Mouse (Mus musculus) gonadal fat pad, adult 2 months (tissue): ENCODE measurements at regions not wholly inside any gene's neighbourhood (a gene's known extent, or its start where the extent isn't known, plus 50 kb on each side); places are given as distances from the start of the nearest gene placed in this dataset.

ENCODE experiments used
- DNase-seq: peaks from one replicate; pipeline ENCODE4 v3.0.0-alpha.2; 2012; ENCODE audit warnings: low read depth

DNA sequence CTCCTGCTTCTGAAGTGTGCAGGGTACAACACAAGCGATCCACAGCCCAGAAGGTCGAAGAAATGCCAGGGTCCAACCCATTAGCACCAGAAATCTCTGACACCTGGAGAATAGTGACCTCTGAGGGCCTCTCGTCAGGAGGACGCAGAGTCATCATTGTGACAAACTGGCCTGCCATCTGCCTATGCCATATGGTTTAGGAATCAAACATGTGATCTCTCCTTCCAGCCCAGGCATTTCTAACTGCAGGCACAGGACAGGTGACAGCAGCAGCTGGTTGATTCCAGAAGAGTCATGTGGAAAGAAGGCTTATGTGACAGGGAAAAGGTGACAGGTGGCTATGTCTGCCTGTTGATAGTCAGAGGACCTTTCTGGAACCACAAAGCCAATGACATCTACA is 476.0 kb upstream of the Vstm2b start:
- no peak for DNase-seq

- DNase-seq: no peak
Measured at GRCm38 (mm10) chr7:40429416-40429815, 468.7 kb upstream of the Vstm2b start.

GRCm38 (mm10) chr7:40433906-40434305 is 464.2 kb upstream of the Vstm2b start:
- no peak for DNase-seq

DNA sequence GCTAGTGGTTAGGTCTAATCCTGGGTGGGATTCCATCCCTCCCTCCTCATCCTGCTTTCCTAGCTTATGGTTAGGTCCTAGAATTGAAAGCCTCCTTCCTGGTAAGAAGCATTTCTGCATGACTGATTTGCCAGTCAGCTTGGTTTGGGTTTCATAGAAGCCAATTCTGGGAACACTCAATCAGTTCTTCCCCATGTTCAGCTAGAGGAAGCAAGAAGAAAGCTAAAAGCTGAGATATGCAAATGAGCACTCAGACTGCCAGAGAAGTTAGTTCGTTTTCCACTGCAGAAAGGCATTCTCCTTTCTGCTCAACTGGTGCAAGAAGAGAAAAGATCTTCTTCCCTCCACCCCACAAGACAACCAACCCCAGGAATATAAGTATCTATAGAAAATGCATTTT is 457.0 kb upstream of the Vstm2b start:
- no peak for DNase-seq

DNA sequence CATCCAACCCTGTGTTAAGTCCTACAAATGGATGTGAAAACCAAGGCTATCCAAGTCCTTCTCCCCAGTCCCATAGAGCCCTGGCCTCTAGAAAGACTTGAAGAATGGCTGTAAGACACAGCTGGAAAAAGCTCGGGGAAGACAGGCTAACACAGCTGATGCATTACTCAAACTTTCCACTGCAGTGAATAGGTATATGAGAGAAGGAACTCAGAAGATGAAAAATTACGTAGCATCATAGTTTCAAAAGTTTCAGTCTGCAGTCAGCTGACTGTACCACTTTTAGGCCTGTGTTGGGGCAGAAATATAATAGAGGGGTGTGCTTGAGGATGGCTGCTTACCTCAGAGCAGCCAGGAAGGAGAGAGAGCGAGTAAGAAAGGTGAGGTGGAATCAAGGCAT is 456.3 kb upstream of the Vstm2b start:
- DNase-seq: no peak

- DNase-seq: no peak
Measured at GRCm38 (mm10) chr7:40466382-40466781, 431.7 kb upstream of the Vstm2b start.

- no peak for DNase-seq
Measured at GRCm38 (mm10) chr7:40487256-40487655, 410.9 kb upstream of the Vstm2b start.

DNA sequence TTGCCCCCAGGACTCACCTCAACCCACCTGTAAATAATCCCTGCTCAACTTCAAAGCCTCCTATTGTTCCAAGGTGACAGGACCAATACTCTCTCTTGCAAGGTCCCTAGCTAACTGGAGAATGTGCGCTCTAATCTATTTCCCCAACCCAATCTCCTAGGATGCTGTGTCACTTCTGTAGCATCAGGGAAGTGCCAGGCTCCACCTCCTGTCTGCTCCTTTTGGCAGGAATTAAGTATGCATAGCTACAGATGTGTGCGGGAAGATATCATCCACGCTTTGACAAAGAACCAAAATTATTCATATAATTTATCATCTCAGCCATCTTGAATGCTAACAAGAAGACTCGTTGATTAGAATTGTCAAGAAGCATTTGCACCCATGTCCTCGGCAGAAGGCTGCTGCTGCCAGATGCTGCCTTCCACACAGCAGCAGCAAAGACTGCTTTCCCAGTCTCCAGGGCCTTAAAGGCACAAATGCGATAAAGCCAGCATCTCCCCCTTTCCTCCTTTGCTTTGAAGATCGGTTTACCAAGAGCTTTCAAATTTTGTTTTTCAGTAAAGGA is 375.3 kb upstream of the Vstm2b start:
- no peak for DNase-seq

DNA sequence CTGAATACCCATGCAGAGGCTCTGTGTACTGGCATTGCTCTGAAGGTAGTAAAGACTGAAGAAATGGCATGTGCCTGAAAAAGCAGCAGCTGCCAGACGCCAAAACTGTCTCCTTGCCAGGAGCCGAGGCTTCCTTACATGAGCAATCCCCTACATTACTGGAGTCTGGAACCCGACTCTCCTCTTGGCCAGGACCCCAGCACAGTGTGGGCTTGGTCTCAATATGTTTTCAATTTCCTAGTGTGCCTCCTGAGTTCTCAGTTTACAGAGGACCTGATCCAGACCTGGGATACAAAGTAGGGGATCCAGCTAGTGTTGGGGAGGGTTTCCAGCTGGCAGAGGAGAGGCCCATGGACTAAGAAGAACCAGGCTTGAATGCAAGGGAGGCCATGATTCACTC is 361.5 kb upstream of the Vstm2b start:
- DNase-seq: no peak

DNA sequence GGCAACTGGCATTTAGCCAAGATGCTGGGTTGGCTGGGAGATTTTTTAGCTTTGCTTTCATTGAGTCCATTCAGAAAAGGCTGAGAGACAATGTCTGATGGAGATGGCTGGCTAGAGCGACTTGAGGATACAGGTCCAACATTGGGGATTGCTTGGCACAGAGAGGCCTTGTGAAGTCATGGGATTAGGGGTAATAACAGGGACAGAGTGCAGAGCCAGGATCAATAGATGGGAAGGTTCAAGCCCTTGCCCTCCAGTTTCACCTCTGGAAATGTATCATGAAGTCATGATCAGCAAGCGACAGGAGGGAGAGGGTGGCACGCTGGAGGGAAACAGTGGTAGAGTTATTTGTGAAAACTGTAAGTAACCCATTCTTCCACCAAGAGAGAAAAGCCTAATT is 360.5 kb upstream of the Vstm2b start:
- DNase-seq: no peak

- DNase-seq: no peak
Measured at GRCm38 (mm10) chr7:40539789-40540188, 358.3 kb upstream of the Vstm2b start.

GRCm38 (mm10) chr7:40541283-40541682 is 356.8 kb upstream of the Vstm2b start:
- DNase-seq: no peak

DNA sequence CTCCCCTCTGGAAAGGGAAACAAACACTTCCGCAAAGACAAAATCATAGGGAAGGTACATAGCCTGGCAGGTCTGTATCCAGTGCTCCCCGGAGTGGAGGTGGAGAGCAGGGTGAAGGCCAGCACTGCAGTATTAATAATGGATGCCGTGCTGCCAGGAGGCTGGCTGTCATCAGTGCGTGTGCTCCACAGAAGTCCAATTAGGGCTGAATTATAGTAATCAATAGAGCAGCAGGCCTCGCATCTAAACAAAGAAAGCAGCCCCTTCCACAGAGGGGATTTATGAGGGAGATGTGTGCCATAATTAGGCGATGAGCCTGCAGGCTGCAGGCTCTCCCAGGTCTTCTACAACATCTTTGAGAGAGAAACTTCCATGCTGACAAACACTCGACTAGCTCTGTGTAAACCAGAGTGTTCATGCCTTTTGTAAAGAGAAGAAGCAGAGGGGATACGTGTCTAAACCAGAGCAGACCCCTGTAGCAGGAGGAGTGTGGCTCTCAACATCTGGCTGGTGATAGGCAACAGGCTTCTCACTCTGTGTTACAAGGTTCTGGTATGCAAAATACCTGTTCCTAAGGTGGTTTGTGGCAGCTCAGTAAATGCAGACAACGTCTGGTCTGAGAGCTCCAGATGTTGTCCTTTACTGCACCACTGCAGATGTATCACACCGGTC is 334.5 kb upstream of the Vstm2b start:
- no peak for DNase-seq

- no peak for DNase-seq
Measured at GRCm38 (mm10) chr7:40575971-40576370, 322.2 kb upstream of the Vstm2b start.

DNA sequence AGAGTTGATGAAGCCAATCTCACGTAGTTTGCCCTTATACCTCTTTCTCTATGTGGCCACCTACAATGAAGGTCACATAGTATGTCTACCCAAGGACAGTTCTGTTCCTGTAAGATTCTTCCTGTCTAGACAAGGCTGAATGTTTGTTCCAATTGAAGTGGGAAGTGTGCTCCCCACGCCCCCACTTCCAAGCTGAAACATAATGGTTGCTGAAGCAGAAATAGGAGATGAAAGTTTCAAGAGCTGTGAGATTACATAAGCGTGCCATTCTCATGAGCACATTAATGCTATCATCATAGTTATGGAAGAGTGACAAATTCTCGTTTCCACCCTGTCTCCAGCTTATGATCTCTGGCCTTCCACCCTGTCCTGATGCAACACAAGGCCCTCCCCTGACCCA is 320.8 kb upstream of the Vstm2b start:
- no peak for DNase-seq

DNA sequence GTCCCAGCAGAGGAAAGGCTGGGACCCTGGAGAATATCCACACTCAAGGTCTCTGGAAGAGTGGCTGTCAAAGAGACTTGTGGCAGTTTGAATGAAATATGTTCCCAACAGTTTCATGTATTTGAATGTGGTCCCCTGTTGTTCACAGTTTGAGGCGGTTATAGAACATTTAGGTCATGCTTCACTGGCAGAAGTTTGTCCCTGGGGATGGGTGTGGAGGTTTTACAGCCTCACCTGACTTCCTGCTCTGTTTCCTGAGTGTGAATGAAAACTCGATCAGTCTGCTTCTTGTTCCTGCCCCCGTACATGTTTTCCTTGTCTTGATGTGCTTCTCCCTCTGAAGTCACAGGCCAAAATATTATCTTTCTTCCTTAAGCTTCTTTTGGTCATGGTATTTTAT is 277.4 kb upstream of the Vstm2b start:
- DNase-seq: no peak

- no peak for DNase-seq
Measured at GRCm38 (mm10) chr7:40622811-40623210, 275.3 kb upstream of the Vstm2b start.

DNA sequence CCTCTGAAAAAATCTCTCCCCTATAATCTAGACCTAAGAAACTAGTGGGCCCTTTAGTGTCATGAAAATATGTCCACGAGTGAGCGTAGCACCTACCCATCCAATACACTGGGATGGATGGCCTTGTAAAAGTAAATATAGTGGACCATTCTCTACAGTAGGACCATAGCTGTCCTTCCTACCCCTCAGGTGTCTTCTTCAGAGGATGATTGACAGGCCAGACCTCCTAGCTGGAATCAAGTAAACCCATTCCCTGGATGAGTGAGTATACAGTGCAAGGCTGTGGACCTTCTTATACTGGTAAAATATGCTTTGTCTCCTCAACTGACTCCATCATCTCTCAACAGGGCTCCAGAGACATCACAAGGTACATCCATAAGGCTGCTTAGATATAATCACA is 274.8 kb upstream of the Vstm2b start:
- DNase-seq: no peak

DNA sequence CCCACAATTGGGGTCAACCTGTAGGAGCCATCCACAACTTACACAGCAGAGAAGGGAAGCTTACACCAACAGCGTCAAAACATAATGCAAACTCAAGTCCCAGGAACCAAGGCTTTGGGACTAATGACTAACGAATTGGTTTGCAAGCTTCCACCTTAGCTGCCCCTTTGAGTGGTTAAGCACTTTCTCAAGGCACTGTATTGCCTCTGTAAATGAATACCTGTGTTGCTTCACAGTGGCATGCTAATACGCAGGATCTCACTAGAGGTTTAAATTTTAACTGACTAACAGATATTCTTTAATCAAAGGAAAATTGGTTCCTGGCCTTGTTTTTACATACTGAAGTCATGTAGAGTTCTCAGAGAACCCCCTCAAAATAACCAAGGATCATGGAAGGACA is 261.8 kb upstream of the Vstm2b start:
- no peak for DNase-seq

- no peak for DNase-seq
Measured at GRCm38 (mm10) chr7:40654982-40655381, 243.1 kb upstream of the Vstm2b start.

GRCm38 (mm10) chr7:40655391-40655790 is 242.7 kb upstream of the Vstm2b start:
- no peak for DNase-seq

DNA sequence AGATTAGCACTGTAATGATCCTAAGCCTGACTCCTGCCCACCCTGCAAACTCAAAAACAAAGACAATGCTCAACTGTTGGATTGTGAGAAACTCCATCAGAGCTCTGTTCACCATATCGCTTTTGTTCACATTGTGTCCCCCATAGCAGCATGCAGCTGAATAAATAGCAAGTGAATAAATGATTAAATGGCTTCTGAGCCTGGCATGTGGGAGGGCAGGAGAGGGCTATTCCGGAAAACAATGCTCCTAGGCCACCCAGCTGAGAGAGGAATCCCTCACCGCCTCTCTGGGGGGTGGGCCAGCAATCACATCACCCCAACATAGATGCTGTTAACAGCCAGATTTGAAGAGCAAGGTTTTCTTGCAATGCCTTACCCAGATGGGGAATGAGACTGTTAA is 238.5 kb upstream of the Vstm2b start:
- DNase-seq: no peak

DNA sequence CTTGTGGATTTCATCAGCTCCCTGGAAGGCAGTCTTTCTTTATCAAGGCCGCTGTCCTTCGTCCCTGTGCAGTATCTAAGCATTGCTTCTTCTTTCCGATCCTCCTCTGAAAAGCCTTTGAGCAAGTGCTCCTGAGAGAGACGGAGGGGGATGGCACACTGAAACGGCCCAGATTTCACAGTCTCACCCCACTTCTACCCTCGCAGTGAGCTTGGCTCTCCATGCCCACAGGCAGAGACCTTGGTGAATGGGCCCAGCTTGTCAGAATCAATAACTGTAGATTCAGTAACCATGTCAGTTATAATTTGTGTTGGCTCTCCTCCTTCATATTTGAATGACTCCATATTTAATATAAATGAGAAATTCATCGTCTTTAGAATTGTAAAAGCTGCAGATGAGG is 234.3 kb upstream of the Vstm2b start:
- DNase-seq: no peak

DNA sequence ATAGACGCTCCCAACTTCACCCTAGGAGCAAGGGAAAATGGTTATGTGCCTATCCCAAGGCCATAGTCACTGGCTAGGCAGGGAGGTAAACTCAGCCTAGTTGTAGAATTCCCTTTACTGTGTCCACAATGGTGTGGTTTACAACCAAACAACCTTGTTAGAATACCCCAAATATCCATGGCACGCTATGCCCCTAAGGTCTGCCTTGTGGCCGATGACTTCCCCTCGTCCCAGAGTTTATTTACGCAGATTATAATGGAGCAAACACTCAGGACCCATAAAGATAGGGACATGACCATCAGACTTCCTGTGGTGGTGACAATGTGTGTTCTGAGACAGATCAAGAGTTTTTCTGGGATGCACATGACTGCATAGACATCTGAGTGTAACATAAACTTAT is 231.5 kb upstream of the Vstm2b start:
- DNase-seq: no peak
